Comparison of ENCODE assay signal across 12 mouse cellular contexts in the genomic region with DNA sequence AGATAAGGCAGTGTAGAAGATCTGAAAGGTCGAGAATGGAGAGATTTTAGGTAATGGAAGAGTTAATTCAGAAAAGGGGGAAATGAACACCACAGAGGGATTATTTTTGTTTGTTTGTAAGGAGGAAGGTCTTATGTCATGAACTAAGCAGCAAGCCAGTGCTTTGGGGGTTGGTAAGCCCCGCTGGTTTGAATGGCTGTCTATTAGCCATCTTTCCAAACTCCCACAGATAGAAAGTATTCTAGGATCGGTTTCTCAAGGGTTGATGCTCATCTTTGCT. TPM values are rescaled to one million over a fixed set of nuclear protein-coding genes. Genes with fewer than 3 reads are reported as not detected.
DNase-seq lines count a peak whose midpoint lies in the region; ATAC-seq and TF ChIP-seq lines count a peak whose summit lies in the region.
"Had no signal": no experiment of that assay in that cellular context is flagged by ENCODE, and none has a peak within 500 bp of the region (broad histone marks: within the 10 kb centered on the region; RNA-seq: fewer than 3 reads in every experiment).

No protein-coding gene starts in this region.

- intact Hi-C loops in heart, postnatal 14 days (cut with DNase I) = no loop called here

- H3K9ac ChIP-seq in heart, postnatal 0 days (replicated peaks; ENCODE audit: low read depth, low read length) = no peak overlapping the region
- H3K9ac ChIP-seq in hindbrain, embryonic 11.5 days (ENCODE audit: low read depth, low read length) = no peak overlapping the region
- H3K9ac ChIP-seq in midbrain, embryonic 15.5 days = no peak overlapping the region
- H3K9ac ChIP-seq: stomach, embryonic 15.5 days had no signal

- TF ChIP-seq CTCF in heart, postnatal 0 days (IDR thresholded peaks at IDR 0.05; ENCODE audit: low read depth) = no peak
- TF ChIP-seq CTCF in cortical plate, adult 2 months (IDR thresholded peaks at IDR 0.05; ENCODE audit: extremely low read depth, insufficient read depth, low read length) = no peak

- peaks cover 3% of the 10 kb centered on the region; the same call in 1 of the 2 replicates for H3K36me3 ChIP-seq in heart, postnatal 0 days (replicated peaks; ENCODE audit: control insufficient read depth, insufficient read depth, low read length)
- H3K36me3 ChIP-seq in hindbrain, embryonic 11.5 days (ENCODE audit: control insufficient read depth, insufficient read depth, low read length) = no peaks in the 10 kb centered on the region
- H3K36me3 ChIP-seq in midbrain, embryonic 15.5 days (replicated peaks) = no peaks in the 10 kb centered on the region
- H3K36me3 ChIP-seq: stomach, embryonic 15.5 days had no signal

- no peaks in the 10 kb centered on the region for H3K27me3 ChIP-seq in heart, postnatal 0 days (ENCODE audit: control insufficient read depth, insufficient read depth, low read length)
- H3K27me3 ChIP-seq in hindbrain, embryonic 11.5 days (ENCODE audit: control insufficient read depth, insufficient read depth, low read length) = no peaks in the 10 kb centered on the region
- H3K27me3 ChIP-seq in midbrain, embryonic 15.5 days (replicated peaks) = no peaks in the 10 kb centered on the region
- H3K27me3 ChIP-seq: Patski; stomach, embryonic 15.5 days had no signal

- no peak for TF ChIP-seq EP300 in heart, postnatal 0 days (IDR thresholded peaks at IDR 0.05; ENCODE audit: low read depth)

- no peak overlapping the region for H3K4me2 ChIP-seq in heart, postnatal 0 days (ENCODE audit: low read depth, low read length)
- H3K4me2 ChIP-seq in hindbrain, embryonic 11.5 days (replicated peaks; ENCODE audit: low read depth, low read length) = no peak overlapping the region
- H3K4me2 ChIP-seq in midbrain, embryonic 15.5 days = no peak overlapping the region
- H3K4me2 ChIP-seq: stomach, embryonic 15.5 days had no signal

- no peaks in the 10 kb centered on the region for H3K9me3 ChIP-seq in heart, postnatal 0 days (replicated peaks; ENCODE audit: control insufficient read depth, low read length)
- H3K9me3 ChIP-seq in hindbrain, embryonic 11.5 days (ENCODE audit: control insufficient read depth, low read length) = no peaks in the 10 kb centered on the region
- no peaks in the 10 kb centered on the region for H3K9me3 ChIP-seq in midbrain, embryonic 15.5 days
- H3K9me3 ChIP-seq: stomach, embryonic 15.5 days had no signal

- ATAC-seq in heart, postnatal 0 days (ENCODE audit: insufficient read depth, low read depth) = no peak
- ATAC-seq in hindbrain, embryonic 11.5 days (ENCODE audit: low FRiP score) = no peak
- no peak for ATAC-seq in midbrain, embryonic 15.5 days (replicated peaks)
- ATAC-seq: Patski had no signal

- peaks cover 17% of the 10 kb centered on the region for H3K4me1 ChIP-seq in heart, postnatal 0 days (ENCODE audit: control insufficient read depth, insufficient read depth)
- H3K4me1 ChIP-seq in cortical plate, adult 2 months (ENCODE audit: control insufficient read depth, insufficient read depth, low read length) = peaks cover 21% of the 10 kb centered on the region
- peaks cover 5% of the 10 kb centered on the region for H3K4me1 ChIP-seq in hindbrain, embryonic 11.5 days (replicated peaks; ENCODE audit: control insufficient read depth, insufficient read depth, low read length)
- peaks cover 37% of the 10 kb centered on the region for H3K4me1 ChIP-seq in midbrain, embryonic 15.5 days

- WGBS in heart, postnatal 0 days = 70% methylated on average over 3 of the region's 3 CpGs
- WGBS in hindbrain, embryonic 11.5 days = 64% methylated on average over 3 of the region's 3 CpGs
- 25% methylated on average over 3 of the region's 3 CpGs for WGBS in midbrain, embryonic 15.5 days

- no peak for DNase-seq in heart, postnatal 0 days (ENCODE audit: low spot score)
- no peak for DNase-seq in heart, postnatal 14 days
- DNase-seq in hindbrain, embryonic 11.5 days (ENCODE audit: low spot score) = no peak
- DNase-seq in cerebellum, postnatal 14 days = no peak
- no peak for DNase-seq in adrenal gland, adult 18-20 months (ENCODE audit: low spot score in 2 of 2)
- DNase-seq: gastrocnemius, postnatal 14 days; kidney, adult 18-20 months; thymus, postnatal 36 days had no signal

- no peak overlapping the region for H3K4me3 ChIP-seq in heart, postnatal 0 days (ENCODE audit: low read depth, low read length)
- H3K4me3 ChIP-seq in cortical plate, adult 2 months (ENCODE audit: insufficient read depth, low read length) = no peak overlapping the region
- H3K4me3 ChIP-seq in hindbrain, embryonic 11.5 days (ENCODE audit: low read depth, low read length) = no peak overlapping the region
- no peak overlapping the region for H3K4me3 ChIP-seq in midbrain, embryonic 15.5 days
- H3K4me3 ChIP-seq: stomach, embryonic 15.5 days had no signal

- peak overlapping the region; percentile 41; the same call in 1 of the 2 replicates for H3K27ac ChIP-seq in heart, postnatal 0 days (ENCODE audit: low read depth)
- peak overlapping the region; percentile 54 for H3K27ac ChIP-seq in cortical plate, adult 2 months (ENCODE audit: insufficient read depth, low read length)
- H3K27ac ChIP-seq in hindbrain, embryonic 11.5 days (ENCODE audit: low read depth, low read length) = peak overlapping the region; percentile 59; the same call in 1 of the 2 replicates
- 0 out of 2 replicates have a peak overlapping the region, but pooled peaks have one; percentile 4 for H3K27ac ChIP-seq in midbrain, embryonic 15.5 days

- TF ChIP-seq POLR2A in cortical plate, adult 2 months (IDR thresholded peaks at IDR 0.05; ENCODE audit: extremely low read depth, insufficient read depth, low read length) = no peak

RNA-seq across cellular contexts. Expression of a gene that starts 28.0 kb away (rescaled TPM):
- 36.4 and 41.2 TPM in 2 replicates for total RNA-seq in heart, postnatal 0 days (2014; rRNA removed; ENCODE audit: low replicate concordance)
- 13.4 and 13.6 TPM in 2 replicates for polyA plus RNA-seq in heart, postnatal 0 days (2015; fragmentation: Nextera tagmentation; extraction: Ambion mirVana)
- 10 to 100 TPM; 51.3 to 58.5 TPM for total RNA-seq in heart, postnatal 14 days (2021)
- 63.2 and 65.4 TPM in 2 replicates for polyA plus RNA-seq in cortical plate, adult 2 months (2012; rRNA removed)
- 57.7 and 58.8 TPM in 2 replicates for polyA plus RNA-seq in hindbrain, embryonic 11.5 days (2014; fragmentation: Nextera tagmentation; extraction: Ambion mirVana)
- polyA plus RNA-seq in midbrain, embryonic 15.5 days (2015; fragmentation: Nextera tagmentation; extraction: Ambion mirVana) = 30.8 and 31.5 TPM in 2 replicates
- total RNA-seq in adrenal gland, adult 18-20 months (2021) = 100 to 1,000 TPM; 150 to 168 TPM

Comparison
In these comparisons a context has a peak if more than half of its experiments do, and no peak if none do; other contexts are left out.
1. H3K27ac ChIP-seq: peak in every context shown above with its lines; median percentile 59 in hindbrain, embryonic 11.5 days; 54 in cortical plate, adult 2 months; 41 in heart, postnatal 0 days; 4 in midbrain, embryonic 15.5 days.